Mouse (Mus musculus) bone marrow, adult 2 months (tissue): ENCODE results near the gene Sgcb.

ENCODE experiments used
- CTCF ChIP-seq: fragments of 200-500 bp; IDR thresholded peaks from 2 replicates; pipeline ENCODE4 v1.5.1; 2011; ENCODE audit warnings: low read length, control low read depth; ENCODE audit not compliant: control insufficient read depth, insufficient read depth
- POLR2A ChIP-seq: fragments of 200-500 bp; IDR thresholded peaks from 2 replicates; pipeline ENCODE4 v1.6.1; 2011; ENCODE audit warnings: low read depth, mild to moderate bottlenecking, control low read depth, low read length, borderline replicate concordance; ENCODE audit not compliant: control insufficient read depth

- TF ChIP-seq POLR2A (no peak), CTCF (no peak)
Measured at GRCm38 (mm10) chr5:73618969-73619368, 28.6 kb downstream of the Sgcb start.
